Comparison of ENCODE assay signal across 20 mouse cellular contexts in the genomic region with DNA sequence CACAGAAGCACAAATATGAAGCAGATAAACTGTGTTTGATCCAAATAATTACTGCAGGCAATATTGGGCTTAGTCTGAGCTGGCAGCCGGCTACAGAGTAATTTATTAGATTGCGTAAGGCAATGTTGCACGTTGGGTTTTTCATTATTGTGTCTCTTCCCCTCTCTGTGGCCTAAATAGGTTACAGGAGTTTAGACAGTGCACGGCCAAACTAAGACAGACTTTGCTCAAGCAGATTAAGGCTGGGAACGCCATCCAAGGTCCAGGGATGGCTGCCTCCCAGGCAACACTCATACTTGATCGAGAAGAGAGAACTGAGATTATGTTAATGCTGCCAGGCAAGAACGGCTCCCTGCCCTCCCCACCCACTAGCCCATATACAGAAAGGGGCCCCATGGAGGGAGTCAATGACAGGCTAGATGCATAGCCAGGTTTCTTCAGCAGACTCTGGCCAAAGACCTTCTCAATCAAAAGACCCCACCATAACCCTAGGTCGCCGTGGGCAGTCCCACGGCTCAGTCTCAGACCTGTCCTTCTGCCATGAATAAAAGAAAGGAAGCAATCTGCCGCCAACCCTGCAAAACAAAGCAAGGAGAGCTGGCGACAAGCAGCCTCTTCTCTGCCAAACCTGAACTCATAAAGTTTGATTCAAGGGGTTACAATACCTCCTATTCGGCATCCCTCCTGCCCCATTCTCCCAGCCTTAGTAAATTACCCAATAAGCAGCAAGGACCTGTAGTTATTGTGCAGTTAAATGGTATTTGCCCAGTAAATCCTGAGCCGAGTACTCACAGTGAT.
DNase-seq lines count a peak whose midpoint lies in the region; ATAC-seq and TF ChIP-seq lines count a peak whose summit lies in the region.
"Had no signal": no experiment of that assay in that cellular context is flagged by ENCODE, and none has a peak within 500 bp of the region (broad histone marks: within the 10 kb centered on the region; RNA-seq: fewer than 3 reads in every experiment).

No protein-coding gene starts in this region.

- peak overlapping the region; percentile 31; the same call in 1 of the 2 replicates for H3K27ac ChIP-seq in forebrain, embryonic 13.5 days
- no peak overlapping the region for H3K27ac ChIP-seq in forebrain, embryonic 10.5 days
- H3K27ac ChIP-seq in layer of hippocampus, adult 2 months = peak overlapping the region; percentile 63
- H3K27ac ChIP-seq in hindbrain, embryonic 16.5 days (ENCODE audit: low read depth, low read length) = 0 out of 2 replicates have a peak overlapping the region, but pooled peaks have one; percentile 6
- no peak overlapping the region for H3K27ac ChIP-seq in heart, adult 2 months
- H3K27ac ChIP-seq: kidney, postnatal 0 days; liver, embryonic 12.5 days; macrophage; midbrain, embryonic 12.5 days had no signal

- peaks cover 39% of the 10 kb centered on the region for H3K4me1 ChIP-seq in forebrain, embryonic 13.5 days
- peaks cover 6% of the 10 kb centered on the region; the same call in 1 of the 2 replicates for H3K4me1 ChIP-seq in forebrain, embryonic 10.5 days
- H3K4me1 ChIP-seq in hindbrain, embryonic 16.5 days (ENCODE audit: control insufficient read depth, insufficient read depth, low read depth, low read length) = peaks cover 11% of the 10 kb centered on the region; the same call in 1 of the 2 replicates
- H3K4me1 ChIP-seq in heart, adult 2 months (ENCODE audit: control insufficient read depth, insufficient read depth, low read length) = no peaks in the 10 kb centered on the region
- H3K4me1 ChIP-seq: liver, embryonic 12.5 days had no signal

- intact Hi-C loops in heart, adult 2 months (cut with DNase I) = no loop called here

- no peak overlapping the region for H3K9ac ChIP-seq in forebrain, embryonic 13.5 days
- no peak overlapping the region for H3K9ac ChIP-seq in hindbrain, embryonic 16.5 days (ENCODE audit: low read depth, low read length)
- no peak overlapping the region for H3K9ac ChIP-seq in heart, adult 2 months (ENCODE audit: low read depth, low read length)
- H3K9ac ChIP-seq: liver, embryonic 12.5 days; lung, embryonic 14.5 days; midbrain, embryonic 12.5 days had no signal

- no peaks in the 10 kb centered on the region for H3K27me3 ChIP-seq in forebrain, embryonic 13.5 days
- no peaks in the 10 kb centered on the region for H3K27me3 ChIP-seq in forebrain, embryonic 10.5 days (ENCODE audit: poor library complexity, severe bottlenecking)
- H3K27me3 ChIP-seq in hindbrain, embryonic 16.5 days (replicated peaks; ENCODE audit: control insufficient read depth, insufficient read depth, low read length) = no peaks in the 10 kb centered on the region
- H3K27me3 ChIP-seq in heart, adult 2 months (ENCODE audit: control insufficient read depth, insufficient read depth, low read length) = no peaks in the 10 kb centered on the region
- H3K27me3 ChIP-seq: liver, embryonic 12.5 days; midbrain, embryonic 12.5 days had no signal

- no peaks in the 10 kb centered on the region for H3K79me2 ChIP-seq in heart, adult 2 months (replicated peaks; ENCODE audit: control insufficient read depth, insufficient read depth, low read length)

- DNase-seq in forebrain, embryonic 10.5 days (ENCODE audit: extremely low spot score, low spot score) = no peak
- DNase-seq in layer of hippocampus, adult 2 months (ENCODE audit: low spot score in 2 of 2) = no peak
- no peak for DNase-seq in layer of hippocampus, adult 9-10 months (ENCODE audit: low spot score)
- DNase-seq in brain, embryonic 14.5 days (ENCODE audit: low read depth) = peak; percentile 90
- no peak for DNase-seq in right cerebral cortex, postnatal 10 days (ENCODE audit: low spot score in 2 of 2)
- DNase-seq in heart, adult 2 months = no peak
- DNase-seq: adrenal gland, postnatal 25 days; B cell, adult 2 months; gastrocnemius, postnatal 25 days; heart, postnatal 4 days; layer of hippocampus, adult 9-11 months; lung, embryonic 14.5 days; right cerebral cortex, postnatal 14 days had no signal

- no peaks in the 10 kb centered on the region for H3K36me3 ChIP-seq in forebrain, embryonic 13.5 days (ENCODE audit: poor library complexity, severe bottlenecking)
- no peaks in the 10 kb centered on the region for H3K36me3 ChIP-seq in forebrain, embryonic 10.5 days (replicated peaks)
- H3K36me3 ChIP-seq in hindbrain, embryonic 16.5 days (ENCODE audit: control insufficient read depth, insufficient read depth, low read length) = no peaks in the 10 kb centered on the region
- H3K36me3 ChIP-seq in heart, adult 2 months (ENCODE audit: control insufficient read depth, insufficient read depth, low read length) = no peaks in the 10 kb centered on the region
- H3K36me3 ChIP-seq: liver, embryonic 12.5 days; midbrain, embryonic 12.5 days had no signal

- no peak for TF ChIP-seq POLR2A in brain, embryonic 14.5 days (IDR thresholded peaks at IDR 0.05; ENCODE audit: borderline replicate concordance, extremely low read depth, insufficient read depth, insufficient read length, poor library complexity, severe bottlenecking)
- TF ChIP-seq POLR2A in heart, adult 2 months (IDR thresholded peaks at IDR 0.05; ENCODE audit: insufficient read depth, low read depth, low read length) = no peak

- H3K4me2 ChIP-seq in forebrain, embryonic 13.5 days = no peak overlapping the region
- H3K4me2 ChIP-seq in hindbrain, embryonic 16.5 days (ENCODE audit: low read length) = no peak overlapping the region; the same call in 1 of the 2 replicates
- H3K4me2 ChIP-seq: liver, embryonic 12.5 days; lung, embryonic 14.5 days; midbrain, embryonic 12.5 days had no signal

- no peak overlapping the region for H3K4me3 ChIP-seq in forebrain, embryonic 13.5 days
- no peak overlapping the region for H3K4me3 ChIP-seq in forebrain, embryonic 10.5 days
- no peak overlapping the region for H3K4me3 ChIP-seq in layer of hippocampus, adult 2 months
- H3K4me3 ChIP-seq in hindbrain, embryonic 16.5 days (ENCODE audit: low read length) = no peak overlapping the region
- H3K4me3 ChIP-seq in heart, adult 2 months = no peak overlapping the region
- H3K4me3 ChIP-seq: liver, embryonic 12.5 days; midbrain, embryonic 12.5 days had no signal

- H3K9me3 ChIP-seq in forebrain, embryonic 13.5 days (replicated peaks) = no peaks in the 10 kb centered on the region
- no peaks in the 10 kb centered on the region for H3K9me3 ChIP-seq in forebrain, embryonic 10.5 days
- H3K9me3 ChIP-seq in hindbrain, embryonic 16.5 days (ENCODE audit: control insufficient read depth, low read length) = no peaks in the 10 kb centered on the region
- H3K9me3 ChIP-seq: liver, embryonic 12.5 days; midbrain, embryonic 12.5 days had no signal

- TF ChIP-seq CTCF in layer of hippocampus, adult 2 months (conservative IDR thresholded peaks at IDR 0.05) = no peak
- no peak for TF ChIP-seq CTCF in brain, embryonic 14.5 days (IDR thresholded peaks at IDR 0.05; ENCODE audit: borderline replicate concordance, extremely low read depth, insufficient read depth, insufficient read length)
- no peak for TF ChIP-seq CTCF in heart, adult 2 months (IDR thresholded peaks at IDR 0.05)

- TF ChIP-seq EP300 in heart, adult 2 months (IDR thresholded peaks at IDR 0.05; ENCODE audit: insufficient read depth, low read depth, low read length) = no peak

- 47% methylated on average over 14 of the region's 14 CpGs for WGBS in forebrain, embryonic 13.5 days
- WGBS in forebrain, embryonic 10.5 days = 86% methylated on average over 14 of the region's 14 CpGs
- WGBS in hindbrain, embryonic 16.5 days = 47% methylated on average over 14 of the region's 14 CpGs
- WGBS in heart, adult 2 months = 78% methylated on average over 14 of the region's 14 CpGs

- peak; percentile 67 for ATAC-seq in forebrain, embryonic 13.5 days
- peak; percentile 38; the same call in 1 of the 2 replicates for ATAC-seq in hindbrain, embryonic 16.5 days
- ATAC-seq: intestine, postnatal 0 days; liver, embryonic 12.5 days had no signal

Comparison
In these comparisons a context has a peak if more than half of its experiments do, and no peak if none do; other contexts are left out.
1. H3K27ac ChIP-seq: peak in forebrain, embryonic 13.5 days (single experiment), layer of hippocampus, adult 2 months (single experiment) and hindbrain, embryonic 16.5 days (single experiment); none in forebrain, embryonic 10.5 days (single experiment) and heart, adult 2 months (single experiment).